Mouse (Mus musculus) monocyte, adult 5-6 weeks (primary cell): ENCODE results near the gene Bud23. TPM values are rescaled to one million over a fixed set of nuclear protein-coding genes. Genes with fewer than 3 reads are reported as not detected.
"Not testable (repeated sequence)": the region's sequence is repeated elsewhere in the genome, so short reads cannot be mapped to it uniquely, and the experiment has no call there.

ENCODE experiments used
- ATAC-seq: fragments of 153-309, 156-312 bp; replicated peaks from 2 replicates; pipeline ENCODE4 v1.8.0; 2017; ENCODE audit warnings: mild to moderate bottlenecking; ENCODE audit not compliant: low TSS enrichment, insufficient number of reproducible peaks, severe bottlenecking, poor library complexity, low FRiP score
- total RNA-seq: library from RNA; stranded (forward); fragments of 200-1000, 200-491, 200-594 nt; gene quantifications from 3 replicates; pipeline ENCODE4 v1.2.3, GENCODE M21; 2017

The Bud23 gene
- 50.6 to 85.3 TPM (median 72.7 TPM) in 3 replicates for total RNA-seq

- ATAC-seq: not testable (repeated sequence)
These were observed at the start of gene Bud23 for GRCm38 (mm10) chr5:135064909-135065446. Gene Bud23 (minus strand): TSS chr5:135064959.

GRCm38 (mm10) chr5:135113782-135114181, 49.0 kb upstream of the Bud23 start:
- ATAC-seq: no peak

GRCm38 (mm10) chr5:135109976-135110375, 45.2 kb upstream of the Bud23 start:
- ATAC-seq: no peak

GRCm38 (mm10) chr5:135109426-135109825, 44.7 kb upstream of the Bud23 start:
- no peak for ATAC-seq

GRCm38 (mm10) chr5:135109017-135109416, 44.3 kb upstream of the Bud23 start:
- ATAC-seq: no peak

- ATAC-seq: peak; percentile 13; the same call in 1 of the 2 replicates
These were observed 43.1 kb upstream of the Bud23 start for GRCm38 (mm10) chr5:135107521-135108501.

GRCm38 (mm10) chr5:135106758-135107256, 42.0 kb upstream of the Bud23 start:
- ATAC-seq: peak; percentile 60

- ATAC-seq: no peak
These were observed 39.4 kb upstream of the Bud23 start for GRCm38 (mm10) chr5:135103999-135104660.

GRCm38 (mm10) chr5:135100981-135101380, 36.2 kb upstream of the Bud23 start:
- no peak for ATAC-seq

- no peak for ATAC-seq
These were observed 24.9 kb upstream of the Bud23 start, which contains the start of gene Mlxipl for GRCm38 (mm10) chr5:135089653-135090052. Gene Mlxipl (plus strand): TSS chr5:135089890.

- ATAC-seq: no peak
These were observed 22.1 kb upstream of the Bud23 start for GRCm38 (mm10) chr5:135086871-135087270.

- no peak for ATAC-seq
These were observed 15.8 kb upstream of the Bud23 start for GRCm38 (mm10) chr5:135080539-135080938.

GRCm38 (mm10) chr5:135079578-135079977, 14.8 kb upstream of the Bud23 start:
- no peak for ATAC-seq

- 0 out of 2 replicates have a peak, but pooled peaks have one; percentile 15 for ATAC-seq
These were observed 13.7 kb upstream of the Bud23 start for GRCm38 (mm10) chr5:135078482-135078810.

- ATAC-seq: peak; percentile 56; the same call in 1 of the 2 replicates
These were observed 13.1 kb upstream of the Bud23 start, which contains the start of gene Vps37d for GRCm38 (mm10) chr5:135077564-135078481. Gene Vps37d (minus strand): TSS chr5:135078266.

- no peak for ATAC-seq
These were observed 12.3 kb upstream of the Bud23 start for GRCm38 (mm10) chr5:135076931-135077505.

- ATAC-seq: no peak
These were observed 11.6 kb upstream of the Bud23 start for GRCm38 (mm10) chr5:135076368-135076767.

- ATAC-seq: no peak
These were observed 10.9 kb upstream of the Bud23 start for GRCm38 (mm10) chr5:135075655-135076054.
